Mouse (Mus musculus): ENCODE measurements around the gene Mapk1ip1l. TPM values are rescaled to one million over a fixed set of nuclear protein-coding genes. Genes with fewer than 3 reads are reported as not detected.

The Mapk1ip1l gene
- polyA plus RNA-seq, 1 experiment from 2014 or later = 73.1 TPM

GRCm38 (mm10) chr14:47361899-47362298 lies 63.8 kb downstream of the Mapk1ip1l start:
- ATAC-seq (ENCODE audit: insufficient number of reproducible peaks, insufficient read depth, low FRiP score, low TSS enrichment, low read depth) = no peak
- Histone ChIP-seq H3K9me3 (no peaks in the 10 kb centered on the region), H3K27ac (no peak overlapping the region), H3K9ac (no peak overlapping the region), H3K4me1 (peaks cover 3% of the 10 kb centered on the region; the same call in 1 of the 2 replicates), H3K4me3 (no peak overlapping the region), H3K27me3 (no peaks in the 10 kb centered on the region; the same call in 1 of the 2 replicates), H3K4me2 (no peak overlapping the region), H3K36me3 (no peaks in the 10 kb centered on the region)
- 83% methylated on average over 9 of the region's 9 CpGs for WGBS

- H3K4me1 ChIP-seq = peaks cover 12% of the 10 kb centered on the region
- no peaks in the 10 kb centered on the region; the same call in 1 of the 2 replicates for H3K27me3 ChIP-seq
- ATAC-seq (ENCODE audit: insufficient number of reproducible peaks, insufficient read depth, low FRiP score, low TSS enrichment, low read depth) = no peak
- peak overlapping the region; percentile 37 for H3K4me2 ChIP-seq
- no peak overlapping the region for H3K27ac ChIP-seq
- no peak overlapping the region for H3K9ac ChIP-seq
- H3K36me3 ChIP-seq = no peaks in the 10 kb centered on the region
- 40% methylated on average over 21 of the region's 21 CpGs for WGBS
- H3K9me3 ChIP-seq = no peaks in the 10 kb centered on the region
- peak overlapping the region; percentile 9; the same call in 1 of the 2 replicates for H3K4me3 ChIP-seq
These were observed 66.8 kb downstream of the Mapk1ip1l start for GRCm38 (mm10) chr14:47364742-47365449.

GRCm38 (mm10) chr14:47366881-47367321 lies 68.8 kb downstream of the Mapk1ip1l start:
- Histone ChIP-seq H3K4me1 (peaks cover 16% of the 10 kb centered on the region), H3K9ac (no peak overlapping the region), H3K4me2 (no peak overlapping the region), H3K9me3 (no peaks in the 10 kb centered on the region), H3K27ac (peak overlapping the region; percentile 48; the same call in 1 of the 2 replicates), H3K36me3 (no peaks in the 10 kb centered on the region), H3K27me3 (peaks cover 2% of the 10 kb centered on the region), H3K4me3 (no peak overlapping the region)
- ATAC-seq (ENCODE audit: insufficient number of reproducible peaks, insufficient read depth, low FRiP score, low TSS enrichment, low read depth) = no peak
- 66% methylated on average over 7 of the region's 7 CpGs for WGBS

GRCm38 (mm10) chr14:47367461-47367860 lies 69.4 kb downstream of the Mapk1ip1l start, which contains the start of gene Lgals3:
Gene Lgals3 (plus strand): TSS chr14:47367751.
- WGBS = 32% methylated on average over 9 of the region's 9 CpGs
- H3K4me2 ChIP-seq = peak within 1 kb of the TSS; percentile 43
- no peaks in the 10 kb centered on the region for H3K36me3 ChIP-seq
- ATAC-seq (ENCODE audit: insufficient number of reproducible peaks, insufficient read depth, low FRiP score, low TSS enrichment, low read depth) = no peak
- H3K9me3 ChIP-seq = no peaks in the 10 kb centered on the region
- peak within 1 kb of the TSS; percentile 48; the same call in 1 of the 2 replicates for H3K27ac ChIP-seq
- H3K9ac ChIP-seq = no peak within 1 kb of the TSS
- H3K27me3 ChIP-seq = peaks cover 6% of the 10 kb centered on the region
- peaks cover 16% of the 10 kb centered on the region for H3K4me1 ChIP-seq
- no peak within 1 kb of the TSS for H3K4me3 ChIP-seq

- no peaks in the 10 kb centered on the region for H3K9me3 ChIP-seq
- H3K4me1 ChIP-seq = peaks cover 27% of the 10 kb centered on the region
- no peak overlapping the region for H3K27ac ChIP-seq
- peaks cover 29% of the 10 kb centered on the region for H3K27me3 ChIP-seq
- WGBS = 88% methylated on average over 5 of the region's 5 CpGs
- no peaks in the 10 kb centered on the region for H3K36me3 ChIP-seq
- no peak overlapping the region for H3K9ac ChIP-seq
- no peak overlapping the region for H3K4me2 ChIP-seq
- no peak for ATAC-seq (ENCODE audit: insufficient number of reproducible peaks, insufficient read depth, low FRiP score, low TSS enrichment, low read depth)
- no peak overlapping the region for H3K4me3 ChIP-seq
These were observed 71.7 kb downstream of the Mapk1ip1l start for GRCm38 (mm10) chr14:47369741-47370140.

- Histone ChIP-seq H3K9ac (no peak overlapping the region), H3K36me3 (no peaks in the 10 kb centered on the region), H3K9me3 (no peaks in the 10 kb centered on the region), H3K4me1 (peaks cover 27% of the 10 kb centered on the region), H3K27ac (no peak overlapping the region), H3K4me2 (no peak overlapping the region), H3K4me3 (no peak overlapping the region), H3K27me3 (peaks cover 39% of the 10 kb centered on the region)
- ATAC-seq (ENCODE audit: insufficient number of reproducible peaks, insufficient read depth, low FRiP score, low TSS enrichment, low read depth) = no peak
- WGBS = 64% methylated on average over 3 of the region's 3 CpGs
These were observed 72.7 kb downstream of the Mapk1ip1l start for GRCm38 (mm10) chr14:47370790-47371189.

GRCm38 (mm10) chr14:47371689-47372088 lies 73.6 kb downstream of the Mapk1ip1l start:
- Histone ChIP-seq H3K4me2 (no peak overlapping the region), H3K4me1 (peaks cover 26% of the 10 kb centered on the region), H3K27me3 (peaks cover 39% of the 10 kb centered on the region), H3K4me3 (no peak overlapping the region), H3K9me3 (no peaks in the 10 kb centered on the region), H3K27ac (no peak overlapping the region), H3K9ac (no peak overlapping the region), H3K36me3 (no peaks in the 10 kb centered on the region)
- no peak for ATAC-seq (ENCODE audit: insufficient number of reproducible peaks, insufficient read depth, low FRiP score, low TSS enrichment, low read depth)
- WGBS = 57% methylated on average over 6 of the region's 6 CpGs

Other genes starting within 250 kb of the Mapk1ip1l start
- 0.94 and 1.1 TPM in 2 replicates for gene Gch1, start 108.9 kb upstream of the Mapk1ip1l start, polyA plus RNA-seq (2015; fragmentation: Nextera tagmentation; extraction: Ambion mirVana)
- 35.9 and 36.5 TPM in 2 replicates for gene Wdhd1, start 21.4 kb upstream of the Mapk1ip1l start, polyA plus RNA-seq (2015; fragmentation: Nextera tagmentation; extraction: Ambion mirVana)
- gene Socs4, start 21.3 kb upstream of the Mapk1ip1l start, polyA plus RNA-seq (2015; fragmentation: Nextera tagmentation; extraction: Ambion mirVana) = 3.7 TPM in 2 replicates
- 14.7 and 19.4 TPM in 2 replicates for gene Lgals3, start 69.5 kb downstream of the Mapk1ip1l start, polyA plus RNA-seq (2015; fragmentation: Nextera tagmentation; extraction: Ambion mirVana)
- gene Dlgap5, start 120.1 kb downstream of the Mapk1ip1l start, polyA plus RNA-seq (2015; fragmentation: Nextera tagmentation; extraction: Ambion mirVana) = 47.1 and 56.7 TPM in 2 replicates
- 22.3 and 24.8 TPM in 2 replicates for gene Fbxo34, start 152.2 kb downstream of the Mapk1ip1l start, polyA plus RNA-seq (2015; fragmentation: Nextera tagmentation; extraction: Ambion mirVana)